Mouse (Mus musculus) mesoderm, embryonic 11.5 days (tissue): ENCODE measurements around the gene Rock2.

Source experiments
- DNase-seq: peaks from one replicate; pipeline ENCODE4 v3.0.0-alpha.2; 2012; ENCODE audit warnings: low read depth, low spot score

Gene Rock2

GRCm38 (mm10) chr12:16900625-16901222 is 6.0 kb downstream of the Rock2 start:
- DNase-seq, result no peak

GRCm38 (mm10) chr12:16903949-16904635 is 9.4 kb downstream of the Rock2 start:
- no peak for DNase-seq

GRCm38 (mm10) chr12:16907282-16907846 is 12.7 kb downstream of the Rock2 start:
- DNase-seq, result no peak

GRCm38 (mm10) chr12:16907953-16908648 is 13.4 kb downstream of the Rock2 start:
- DNase-seq, result no peak

GRCm38 (mm10) chr12:16911524-16911923 is 16.8 kb downstream of the Rock2 start:
- DNase-seq, result no peak

GRCm38 (mm10) chr12:16912600-16912999 is 17.9 kb downstream of the Rock2 start:
- no peak for DNase-seq

- no peak for DNase-seq
Observed at GRCm38 (mm10) chr12:16920186-16920860, 25.6 kb downstream of the Rock2 start.

- DNase-seq, result no peak
Observed at GRCm38 (mm10) chr12:16927889-16928288, 33.2 kb downstream of the Rock2 start.

GRCm38 (mm10) chr12:16934423-16934822 is 39.7 kb downstream of the Rock2 start:
- no peak for DNase-seq

- no peak for DNase-seq
Observed at GRCm38 (mm10) chr12:16941976-16942375, 47.3 kb downstream of the Rock2 start.

GRCm38 (mm10) chr12:16948239-16948638 is 53.5 kb downstream of the Rock2 start:
- no peak for DNase-seq

GRCm38 (mm10) chr12:16958851-16959250 is 64.2 kb downstream of the Rock2 start:
- peak; percentile 34 for DNase-seq

- no peak for DNase-seq
Observed at GRCm38 (mm10) chr12:16963354-16963753, 68.7 kb downstream of the Rock2 start.

- DNase-seq, result no peak
Observed at GRCm38 (mm10) chr12:16966811-16967210, 72.1 kb downstream of the Rock2 start.

- no peak for DNase-seq
Observed at GRCm38 (mm10) chr12:16977120-16977519, 82.4 kb downstream of the Rock2 start.

GRCm38 (mm10) chr12:16985778-16986177 is 91.1 kb downstream of the Rock2 start:
- no peak for DNase-seq

- no peak for DNase-seq
Observed at GRCm38 (mm10) chr12:16991376-16991775, 96.7 kb downstream of the Rock2 start.

- DNase-seq, result no peak
Observed at GRCm38 (mm10) chr12:16992355-16992754, 97.7 kb downstream of the Rock2 start.

GRCm38 (mm10) chr12:16994291-16994690 is 99.6 kb downstream of the Rock2 start:
- DNase-seq, result no peak

- no peak for DNase-seq
Observed at GRCm38 (mm10) chr12:16996281-16996680, 101.6 kb downstream of the Rock2 start.

- DNase-seq, result no peak
Observed at GRCm38 (mm10) chr12:16996886-16997462, 102.3 kb downstream of the Rock2 start.

- no peak for DNase-seq
Observed at GRCm38 (mm10) chr12:16999146-16999545, 104.5 kb downstream of the Rock2 start.
